Mouse (Mus musculus) inflammation-experienced regulatory T-cells, adult 16 weeks (primary cell): ENCODE measurements around the gene Dvl1. TPM values are rescaled to one million over a fixed set of nuclear protein-coding genes. Genes with fewer than 3 reads are reported as not detected.

Experiments used
- polyA plus RNA-seq: library from polyadenylated mRNA; unstranded; fragments of 100-300 nt; shearing (Covaris generic); gene quantifications from one replicate; pipeline ENCODE4 v1.2.1, GENCODE M21; 2017

The Dvl1 gene
- polyA plus RNA-seq: 3.5 TPM

GRCm38 (mm10) chr4:155846871-155847578 lies at the start of gene Dvl1:
Gene Dvl1, plus strand, starts transcription at chr4:155847402.

GRCm38 (mm10) chr4:155802741-155803339 lies 44.4 kb upstream of the Dvl1 start, which contains the start of gene Mrpl20:
Gene Mrpl20, plus strand, starts transcription at chr4:155802878.

GRCm38 (mm10) chr4:155811929-155812664 lies 35.1 kb upstream of the Dvl1 start, which contains the start of gene Ccnl2:
Gene Ccnl2, plus strand, starts transcription at chr4:155812489.

GRCm38 (mm10) chr4:155831205-155831766 lies 15.9 kb upstream of the Dvl1 start, which contains the start of gene Aurkaip1:
Gene Aurkaip1, plus strand, starts transcription at chr4:155831272.

GRCm38 (mm10) chr4:155839483-155839910 lies 7.7 kb upstream of the Dvl1 start, which contains the start of gene Mxra8:
Gene Mxra8, plus strand, starts transcription at chr4:155839680.

GRCm38 (mm10) chr4:155863001-155863400 lies 15.8 kb downstream of the Dvl1 start, which contains the start of gene Tas1r3:
Gene Tas1r3, minus strand, starts transcription at chr4:155863362.

GRCm38 (mm10) chr4:155869317-155870033 lies 22.3 kb downstream of the Dvl1 start, which contains the start of the genes Cptp and Ints11:
Gene Cptp, minus strand, starts transcription at chr4:155869440.
Gene Ints11, plus strand, starts transcription at chr4:155869546.

GRCm38 (mm10) chr4:155891551-155892001 lies 44.4 kb downstream of the Dvl1 start, which contains the start of the genes Pusl1 and Acap3:
Gene Pusl1, minus strand, starts transcription at chr4:155891781.
Gene Acap3, plus strand, starts transcription at chr4:155891822.

Other genes starting within 250 kb of the Dvl1 start
- gene Slc35e2, start 246.0 kb upstream of the Dvl1 start, polyA plus RNA-seq: 16.2 TPM
- gene Cdk11b, start 222.5 kb upstream of the Dvl1 start, polyA plus RNA-seq: 145 TPM
- not detected for gene Gm10563, start 202.0 kb upstream of the Dvl1 start, polyA plus RNA-seq
- 0.56 TPM for gene Mmp23, start 194.0 kb upstream of the Dvl1 start, polyA plus RNA-seq
- gene Mib2, start 178.2 kb upstream of the Dvl1 start, polyA plus RNA-seq: 53.7 TPM
- 0.62 TPM for gene Fndc10, start 153.1 kb upstream of the Dvl1 start, polyA plus RNA-seq
- gene Ssu72, start 142.6 kb upstream of the Dvl1 start, polyA plus RNA-seq: 157 TPM
- 0.09 TPM for gene Tmem240, start 112.6 kb upstream of the Dvl1 start, polyA plus RNA-seq
- gene Atad3a, start 86.3 kb upstream of the Dvl1 start, polyA plus RNA-seq: 50.3 TPM
- gene Vwa1, start 72.7 kb upstream of the Dvl1 start, polyA plus RNA-seq: 0.13 TPM
- not detected for gene Tmem88b, start 61.5 kb upstream of the Dvl1 start, polyA plus RNA-seq
- gene Ankrd65, start 57.0 kb upstream of the Dvl1 start, polyA plus RNA-seq: not detected
- 124 TPM for gene Mrpl20, start 44.5 kb upstream of the Dvl1 start, polyA plus RNA-seq
- gene Ccnl2, start 34.9 kb upstream of the Dvl1 start, polyA plus RNA-seq: 217 TPM
- gene Aurkaip1, start 16.1 kb upstream of the Dvl1 start, polyA plus RNA-seq: 199 TPM
- gene Mxra8, start 7.7 kb upstream of the Dvl1 start, polyA plus RNA-seq: 4.3 TPM
- gene Tas1r3, start 16.0 kb downstream of the Dvl1 start, polyA plus RNA-seq: 1.4 TPM
- gene Cptp, start 22.0 kb downstream of the Dvl1 start, polyA plus RNA-seq: 20.8 TPM
- 111 TPM for gene Ints11, start 22.1 kb downstream of the Dvl1 start, polyA plus RNA-seq
- 29.9 TPM for gene Pusl1, start 44.4 kb downstream of the Dvl1 start, polyA plus RNA-seq
- gene Acap3, start 44.4 kb downstream of the Dvl1 start, polyA plus RNA-seq: 8.2 TPM
- 19.8 TPM for gene Ube2j2, start 96.4 kb downstream of the Dvl1 start, polyA plus RNA-seq
- gene C1qtnf12, start 114.9 kb downstream of the Dvl1 start, polyA plus RNA-seq: 15.3 TPM
- 1.6 TPM for gene B3galt6, start 145.2 kb downstream of the Dvl1 start, polyA plus RNA-seq
- 605 TPM for gene Sdf4, start 145.5 kb downstream of the Dvl1 start, polyA plus RNA-seq
- gene Tnfrsf4, start 166.4 kb downstream of the Dvl1 start, polyA plus RNA-seq: 1,006 TPM
- 795 TPM for gene Tnfrsf18, start 178.8 kb downstream of the Dvl1 start, polyA plus RNA-seq
- gene Ttll10, start 212.0 kb downstream of the Dvl1 start, polyA plus RNA-seq: 0.26 TPM